Mouse (Mus musculus): ENCODE data around the gene Gm13271.
"Not testable (repeated sequence)": the region's sequence is repeated elsewhere in the genome, so short reads cannot be mapped to it uniquely, and the experiment has no call there.

Gm13271 gene

DNA sequence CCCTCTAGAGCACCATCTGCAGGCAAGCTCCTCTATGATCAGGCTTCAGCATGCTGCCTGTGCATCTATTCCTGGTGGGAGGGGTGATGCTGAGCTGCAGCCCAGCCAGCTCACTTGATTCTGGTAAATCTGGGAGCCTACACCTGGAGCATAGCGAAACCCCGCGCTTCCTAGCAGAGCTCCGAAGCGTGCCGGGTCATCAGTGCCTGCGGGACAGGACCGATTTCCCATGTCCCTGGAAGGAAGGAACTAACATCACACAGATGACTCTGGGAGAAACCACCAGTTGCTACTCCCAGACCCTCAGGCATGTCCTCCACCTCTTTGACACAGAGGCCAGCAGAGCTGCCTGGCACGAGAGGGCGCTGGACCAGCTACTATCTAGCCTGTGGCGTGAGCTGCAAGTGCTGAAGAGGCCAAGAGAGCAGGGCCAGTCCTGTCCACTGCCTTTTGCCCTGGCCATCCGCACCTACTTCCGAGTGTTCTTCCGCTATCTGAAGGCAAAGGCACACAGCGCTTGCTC, at the start of gene Gm13271:
TSS of gene Gm13271 (plus strand) at position 51 of the 523 bp plus-strand sequence.
- peak; percentile 66 for DNase-seq

DNA sequence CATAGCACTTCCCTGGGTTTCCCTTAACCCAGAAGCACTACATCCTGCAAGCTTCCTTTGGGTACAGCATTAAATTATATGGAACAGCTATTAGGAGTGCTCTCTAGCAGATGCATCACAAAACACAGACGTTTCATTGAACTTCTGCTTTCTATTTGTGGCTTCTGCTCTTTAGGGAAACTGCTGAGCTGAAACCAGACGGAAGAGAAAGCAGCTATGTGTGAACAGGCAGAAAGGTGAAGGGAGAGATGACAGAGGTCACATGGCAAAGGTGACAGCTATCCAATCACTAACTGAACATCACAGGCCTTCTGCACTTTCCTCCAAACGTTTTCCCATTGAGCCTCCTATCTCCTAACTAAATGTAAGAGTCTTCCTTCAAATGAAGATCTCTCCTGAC, 48.7 kb upstream of the Gm13271 start:
- DNase-seq = no peak

DNA sequence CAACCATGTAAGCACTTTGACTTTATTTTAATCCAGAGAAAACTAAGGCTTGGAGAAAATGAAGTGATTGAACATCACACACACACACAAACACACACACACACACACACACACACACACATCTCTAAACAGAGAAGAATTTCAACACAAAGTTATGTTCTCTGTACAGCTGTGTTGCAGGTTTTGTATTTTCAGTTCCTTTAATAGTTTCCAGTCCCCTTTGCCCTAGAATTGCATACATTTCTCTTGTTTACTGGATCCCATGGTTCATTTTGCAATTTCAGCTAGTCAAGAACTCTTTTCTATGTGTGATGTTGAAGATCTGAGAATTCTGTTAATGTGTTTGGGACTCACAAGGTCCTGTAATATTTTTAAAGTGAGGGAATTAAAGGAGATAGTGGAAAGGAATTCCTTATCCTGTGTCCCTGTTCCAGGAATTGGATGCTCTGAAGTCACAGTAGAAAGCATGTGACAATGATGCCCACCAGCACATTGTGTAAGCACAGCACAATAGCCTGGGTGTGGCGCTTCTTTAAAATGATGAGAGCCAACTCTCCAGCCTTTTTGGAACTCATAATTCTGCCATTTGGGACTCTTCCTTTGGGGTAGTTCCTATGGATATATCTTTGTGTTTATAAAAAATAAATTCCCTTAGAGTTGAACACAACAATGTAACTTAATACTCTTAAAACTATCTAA, 47.4 kb upstream of the Gm13271 start:
- DNase-seq = no peak

DNA sequence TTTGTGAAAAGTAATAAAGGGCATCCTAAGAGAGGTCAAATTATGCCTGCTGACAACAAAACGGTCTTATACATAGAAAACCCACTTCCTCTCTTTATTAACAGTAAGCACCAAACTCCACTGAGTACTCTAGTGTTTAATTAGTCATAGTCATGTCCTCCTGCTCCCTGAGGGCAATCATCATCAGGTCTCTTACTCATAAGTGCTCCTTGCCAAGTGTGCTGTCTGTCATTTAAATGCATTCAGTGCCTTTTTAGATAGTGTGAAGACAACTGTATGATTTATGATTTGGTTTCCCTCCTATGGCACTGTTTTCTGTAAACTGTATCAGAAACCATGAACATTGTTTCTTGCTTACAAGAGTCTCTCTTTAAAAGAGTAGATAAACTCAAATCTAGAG, 40.4 kb upstream of the Gm13271 start:
- DNase-seq = no peak

DNA sequence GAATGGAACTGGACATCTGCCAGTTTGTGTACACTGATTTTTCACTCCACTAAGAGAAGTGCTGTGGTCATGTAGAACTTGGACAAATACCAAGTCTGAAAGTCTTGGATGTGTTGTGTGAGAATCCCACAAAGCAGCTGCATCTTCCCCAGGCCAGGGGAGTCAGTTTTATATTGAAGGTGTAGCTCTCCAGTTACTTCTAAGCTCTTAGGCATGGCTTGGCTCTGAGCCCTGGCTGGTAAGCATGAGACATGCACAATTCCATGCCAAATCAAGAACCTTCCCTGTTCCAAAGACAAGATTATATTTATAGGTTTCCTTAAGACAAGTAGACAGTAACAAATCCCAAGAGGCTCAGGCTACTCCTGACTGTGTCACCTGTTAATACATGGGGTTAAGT, 39.6 kb upstream of the Gm13271 start:
- no peak for DNase-seq

DNA sequence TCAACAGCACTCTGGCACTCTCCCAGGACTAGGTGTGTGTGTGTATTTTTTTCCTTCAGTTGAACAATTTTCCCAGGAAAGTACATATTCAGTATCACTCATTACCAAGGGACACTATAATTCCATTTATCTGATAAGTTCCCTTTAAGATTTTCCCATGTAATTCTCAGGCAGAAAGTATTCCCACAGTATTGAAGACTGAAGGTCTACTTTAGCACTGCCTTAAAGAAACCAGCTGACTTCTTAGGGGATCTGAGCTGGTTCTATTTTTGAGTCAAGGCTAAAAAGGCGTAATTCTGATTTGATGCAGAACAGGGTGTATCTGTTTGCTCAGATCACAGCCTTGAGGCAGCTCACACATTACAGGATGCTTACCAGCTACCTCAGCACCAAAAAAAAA, 36.0 kb upstream of the Gm13271 start:
- no peak for DNase-seq

DNA sequence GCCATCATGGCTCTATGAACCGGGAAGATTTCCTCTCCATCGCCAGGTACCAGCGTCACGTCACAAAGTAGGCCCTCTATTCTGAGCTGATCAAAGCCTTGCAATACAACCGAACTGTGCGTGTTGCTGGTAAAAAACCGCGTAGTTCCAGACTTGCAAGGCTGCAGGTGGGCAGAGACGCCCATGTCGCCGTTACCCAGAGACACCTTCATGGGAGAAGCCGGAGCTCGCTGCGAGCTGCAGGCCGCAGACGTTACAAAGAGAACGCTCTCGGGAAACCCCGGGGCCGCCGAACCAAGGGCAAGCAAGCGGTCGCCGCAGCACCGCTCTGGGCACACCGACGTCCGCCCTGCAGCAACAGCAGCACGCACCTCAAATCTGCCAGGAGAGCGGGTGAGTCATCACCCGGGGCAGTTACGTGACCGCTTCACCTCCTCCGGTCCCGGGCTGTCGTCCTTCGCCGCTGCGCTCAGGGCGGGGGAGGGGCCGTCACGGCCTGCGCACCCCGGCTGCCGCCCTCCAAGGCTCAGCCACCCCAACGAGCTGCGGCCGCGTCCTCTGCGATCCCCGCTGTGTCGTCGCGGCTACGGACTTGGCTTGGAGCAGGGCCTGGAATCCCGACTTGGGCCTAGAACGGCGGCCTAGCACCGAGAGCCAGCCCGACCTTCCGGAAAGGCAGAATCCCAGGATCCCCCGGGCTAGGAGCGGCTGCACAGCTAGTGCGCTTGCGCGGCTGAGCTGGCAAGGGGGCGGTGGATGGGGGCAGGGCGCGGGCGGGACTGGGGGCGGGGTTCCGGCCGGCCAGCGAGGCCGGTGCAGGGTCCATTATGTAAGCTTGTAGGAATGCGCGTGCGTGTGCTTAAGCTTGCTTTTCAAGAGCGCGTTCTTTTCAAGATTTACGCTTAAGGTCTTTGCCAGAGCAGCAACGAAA, 32.6 kb upstream of the Gm13271 start, which contains the start of the genes Gm26566 and Klhl9:
TSS of gene Gm26566 (plus strand) at position 15 of the 931 bp plus-strand sequence.
TSS of gene Klhl9 (minus strand) at position 675 of the 931 bp plus-strand sequence.
- peak; percentile 96 for DNase-seq

DNA sequence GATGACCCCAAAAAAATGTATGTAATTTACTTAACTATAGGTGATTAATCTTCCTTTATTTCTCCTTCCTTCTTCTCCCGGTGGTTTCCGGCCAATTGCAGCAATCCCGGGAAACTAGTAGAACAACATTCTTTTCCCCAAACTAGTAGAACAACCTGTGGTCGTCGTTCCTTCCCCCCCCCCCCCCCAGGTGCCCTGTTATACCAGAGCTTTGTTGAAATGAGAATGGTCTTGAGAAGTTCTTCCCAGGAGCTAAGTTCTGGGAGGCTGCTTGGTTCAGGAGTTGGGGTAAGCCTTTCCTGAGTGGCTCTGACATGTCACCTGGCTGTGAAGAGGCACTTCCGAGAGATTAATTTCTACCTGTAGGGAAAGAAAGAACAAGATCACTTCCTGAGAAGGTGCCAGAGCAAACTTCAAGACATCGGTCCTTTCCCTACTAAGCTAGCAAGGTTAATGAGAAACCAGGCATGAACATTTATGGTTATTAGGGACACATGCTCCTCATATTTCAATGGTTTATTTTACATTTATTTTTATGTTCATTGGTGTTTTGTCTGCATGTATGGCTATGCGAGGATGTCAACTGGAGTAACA, 31.1 kb upstream of the Gm13271 start:
- DNase-seq = no peak

DNA sequence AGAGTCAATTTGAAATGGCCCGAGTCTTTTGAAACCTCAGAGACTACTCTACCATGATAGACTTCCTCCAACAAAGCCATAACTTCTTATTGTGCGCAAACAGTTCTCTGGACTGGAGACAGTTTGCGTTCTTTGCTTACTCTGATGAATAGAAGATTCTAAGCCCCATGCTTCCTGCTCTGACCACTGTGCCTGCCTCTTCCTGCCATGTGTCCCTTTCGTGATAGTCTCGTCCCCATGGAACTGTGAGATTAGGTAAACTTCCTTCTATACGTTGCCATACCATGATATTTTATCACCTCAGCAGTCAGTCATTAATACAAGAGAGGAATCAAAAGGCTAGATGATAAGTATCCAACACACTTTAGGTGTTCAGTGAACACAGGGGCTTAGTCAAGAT, 27.9 kb upstream of the Gm13271 start:
- no peak for DNase-seq

DNA sequence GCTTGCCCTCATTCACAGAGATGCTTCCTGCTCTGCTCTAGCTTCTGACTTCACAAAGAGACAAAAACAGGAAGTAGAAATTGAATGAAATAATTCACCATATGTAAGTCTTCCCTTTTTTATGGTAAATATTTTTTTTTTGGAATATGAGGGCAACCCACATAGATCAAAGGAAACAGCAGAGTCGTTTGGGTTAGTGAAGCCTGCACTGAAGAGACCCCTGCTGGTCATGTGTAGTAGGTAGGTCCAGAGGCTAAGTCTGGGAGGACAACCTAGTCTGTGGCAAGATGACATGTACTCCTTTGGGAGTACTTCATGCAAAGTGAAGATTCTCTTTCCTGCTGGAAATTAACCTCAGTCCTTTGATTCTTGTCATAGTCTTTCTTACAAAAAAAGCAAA, 27.3 kb upstream of the Gm13271 start:
- peak; percentile 71 for DNase-seq

DNA sequence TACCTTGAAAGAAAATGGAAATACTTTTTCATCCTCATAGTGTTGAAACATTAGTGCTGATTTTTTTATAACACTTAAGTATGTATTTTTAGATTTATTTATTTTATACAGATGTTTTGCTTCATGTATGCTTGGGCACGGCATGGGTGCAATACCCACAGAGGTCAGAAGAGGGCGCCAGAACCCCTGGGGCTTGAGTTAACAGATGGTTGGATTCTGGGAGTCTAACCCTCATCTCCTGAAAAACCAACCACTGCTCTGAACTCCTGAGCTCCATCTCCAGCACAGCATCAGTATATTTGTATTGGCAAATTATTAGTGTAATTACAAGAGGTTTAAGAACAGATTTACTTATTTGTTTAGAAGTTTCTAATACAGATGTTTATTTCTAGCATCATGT, 16.2 kb upstream of the Gm13271 start:
- DNase-seq = peak; percentile 85

DNA sequence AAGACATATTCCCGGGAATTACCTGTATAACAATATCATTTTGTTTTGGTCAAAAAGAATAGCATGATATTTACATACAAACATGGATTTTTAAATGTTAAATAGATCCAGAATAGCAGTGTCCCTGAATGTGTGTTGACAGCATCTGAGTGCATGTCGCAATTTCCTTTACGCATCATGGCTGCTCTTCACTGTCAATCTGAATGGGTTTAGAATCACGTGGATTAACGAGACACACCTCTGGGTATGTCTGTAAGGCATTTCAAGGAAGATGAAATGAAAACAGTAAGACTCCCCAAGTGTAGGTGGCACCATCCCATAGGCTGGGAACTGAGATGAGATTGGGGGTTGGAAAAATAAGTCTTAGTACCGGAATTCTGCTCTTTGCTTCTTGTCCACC, 15.6 kb upstream of the Gm13271 start:
- no peak for DNase-seq

DNA sequence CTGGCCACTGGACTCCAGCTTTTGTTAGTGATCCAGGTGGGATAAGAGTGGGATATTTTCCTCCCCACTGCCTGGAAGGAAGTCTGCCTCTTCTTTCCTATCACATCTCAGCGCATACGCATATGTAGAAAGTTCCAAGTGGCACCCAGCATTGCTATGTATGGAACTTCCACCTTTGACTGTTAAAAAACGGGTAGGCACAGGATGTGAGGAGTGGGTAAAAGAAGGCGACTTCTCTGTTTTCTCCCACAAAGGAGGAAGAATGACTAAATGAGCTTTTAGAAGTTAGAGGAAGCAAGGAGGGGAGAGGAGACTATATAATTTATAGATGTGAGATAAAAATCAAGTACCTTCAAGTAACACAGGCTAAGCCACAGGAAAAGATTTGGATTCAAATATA, 13.2 kb upstream of the Gm13271 start:
- no peak for DNase-seq

DNA sequence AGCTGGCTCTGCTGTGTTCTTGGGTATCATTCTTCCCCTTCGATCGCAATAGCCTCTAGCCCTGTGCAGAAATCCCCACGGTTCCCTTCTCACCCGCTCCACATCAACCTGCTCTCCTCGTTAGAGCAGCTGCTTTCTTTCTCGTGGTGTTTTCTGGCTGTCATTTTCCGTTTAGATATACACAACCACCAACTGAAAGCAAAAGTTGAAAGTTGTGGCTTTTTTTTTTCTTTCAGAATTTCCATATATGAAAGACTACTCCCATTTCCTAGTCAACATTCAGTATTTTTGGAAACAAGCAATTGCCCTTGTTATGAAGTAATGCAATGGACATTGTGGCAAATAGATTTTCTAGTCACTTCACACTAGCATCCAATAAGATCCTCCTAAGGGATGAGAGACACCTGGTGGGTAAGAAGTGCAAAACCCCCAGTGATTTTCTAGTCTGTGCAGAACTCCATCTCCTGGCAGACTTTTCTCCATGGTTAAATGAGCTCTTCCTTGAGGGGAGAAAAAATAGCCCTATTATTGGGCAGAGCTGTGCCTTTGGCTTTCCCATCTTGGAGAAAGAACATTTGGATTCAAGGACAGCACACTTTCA, 11.8 kb upstream of the Gm13271 start:
- no peak for DNase-seq

DNA sequence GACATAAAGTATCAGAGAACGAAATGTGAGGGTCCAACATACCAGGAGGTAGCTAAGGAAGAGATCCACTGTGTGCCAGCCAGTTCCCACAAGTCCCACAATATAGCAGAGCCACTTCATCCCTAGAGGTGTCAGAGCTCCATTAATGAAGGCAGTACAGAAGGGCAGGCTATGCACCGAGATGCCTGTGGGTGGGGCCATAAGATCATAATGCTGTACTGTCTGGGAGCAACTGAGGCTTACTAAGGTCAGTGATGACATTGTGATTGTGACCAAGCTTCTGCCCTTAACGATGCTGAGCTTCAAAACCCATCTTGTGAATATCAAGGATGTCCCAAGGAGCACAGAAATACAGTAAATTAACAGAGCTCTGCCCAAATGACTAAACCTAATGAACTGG, 10.5 kb upstream of the Gm13271 start:
- DNase-seq = no peak

DNA sequence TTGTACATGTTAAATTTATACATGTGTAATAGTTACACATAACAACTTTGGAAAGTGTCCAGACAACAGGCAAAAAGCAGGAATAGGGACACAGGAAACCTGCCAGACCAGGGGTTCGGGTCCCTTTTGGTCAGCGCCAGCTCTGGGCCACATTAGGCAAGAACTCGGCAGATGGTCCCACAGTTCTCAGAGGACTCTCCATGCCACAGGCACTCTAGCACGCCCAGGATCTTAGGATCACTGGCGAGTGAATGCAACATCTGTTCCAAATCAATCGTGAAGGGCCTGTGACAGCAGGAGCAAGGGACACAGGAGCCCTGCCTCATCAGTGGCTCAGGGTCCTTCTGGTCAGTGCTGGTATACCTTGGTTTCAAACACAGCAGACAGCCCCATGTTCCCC, 4.7 kb upstream of the Gm13271 start:
- no peak for DNase-seq

DNA sequence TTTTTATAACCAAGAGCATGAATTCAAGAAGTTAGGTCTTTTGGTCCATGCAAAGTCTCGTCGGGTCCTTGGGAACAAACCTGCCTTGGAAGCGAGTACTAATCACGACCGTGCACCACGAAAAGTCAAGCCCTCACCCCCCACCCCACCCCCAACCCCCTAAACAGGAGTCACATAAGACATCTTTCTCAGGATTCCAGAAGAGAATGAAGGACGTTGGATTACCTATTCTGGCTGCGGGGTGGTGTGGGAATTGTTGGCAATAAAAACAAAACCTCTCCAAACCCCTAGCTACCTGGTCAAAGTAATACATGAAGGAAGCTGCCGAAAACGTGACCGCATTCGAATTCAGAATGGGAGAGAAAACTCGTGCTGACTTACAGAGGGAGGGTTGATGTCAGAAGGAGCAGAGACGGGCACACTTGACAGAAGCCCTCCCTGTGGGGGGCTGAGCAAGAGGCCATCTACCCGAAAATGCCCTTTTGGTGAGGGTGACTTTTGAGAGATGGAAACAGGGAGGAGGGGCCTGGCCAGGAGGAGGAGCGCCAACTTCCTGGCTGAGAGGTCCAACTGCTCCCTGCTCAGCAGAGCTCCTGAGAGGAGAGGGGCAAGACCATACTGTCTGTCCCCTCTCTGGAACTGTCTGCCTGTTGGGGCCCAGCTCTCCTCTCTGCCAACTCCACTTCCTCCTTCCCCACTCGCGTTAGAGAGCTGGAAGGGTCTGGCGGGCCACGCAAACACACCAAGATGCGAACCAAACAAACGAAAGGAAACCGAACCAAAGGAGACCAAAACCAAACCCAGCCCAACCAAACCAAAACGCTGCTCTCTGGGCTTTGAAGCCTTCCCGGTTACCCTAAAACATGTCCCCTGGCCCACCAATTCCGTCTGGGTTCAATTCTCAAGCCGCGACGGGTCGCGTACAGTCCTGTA, 2.2 kb downstream of the Gm13271 start:
- DNase-seq = not testable (repeated sequence)

DNA sequence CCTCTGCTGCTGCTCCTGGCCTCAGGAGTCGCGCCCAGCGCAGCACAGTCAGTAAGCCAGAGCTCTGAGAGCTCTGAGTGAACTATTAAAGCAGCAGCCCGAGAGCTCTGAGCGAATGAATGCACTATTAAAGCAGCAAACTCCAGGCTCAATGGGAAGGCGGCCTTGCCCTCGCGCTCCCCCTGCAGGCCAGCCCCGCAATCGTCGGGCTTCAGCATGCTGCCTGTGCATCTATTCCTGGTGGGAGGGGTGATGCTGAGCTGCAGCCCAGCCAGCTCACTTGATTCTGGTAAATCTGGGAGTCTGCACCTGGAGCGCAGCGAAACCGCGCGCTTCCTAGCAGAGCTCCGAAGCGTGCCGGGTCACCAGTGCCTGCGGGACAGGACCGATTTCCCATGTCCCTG, 3.0 kb downstream of the Gm13271 start:
- peak; percentile 90 for DNase-seq

DNA sequence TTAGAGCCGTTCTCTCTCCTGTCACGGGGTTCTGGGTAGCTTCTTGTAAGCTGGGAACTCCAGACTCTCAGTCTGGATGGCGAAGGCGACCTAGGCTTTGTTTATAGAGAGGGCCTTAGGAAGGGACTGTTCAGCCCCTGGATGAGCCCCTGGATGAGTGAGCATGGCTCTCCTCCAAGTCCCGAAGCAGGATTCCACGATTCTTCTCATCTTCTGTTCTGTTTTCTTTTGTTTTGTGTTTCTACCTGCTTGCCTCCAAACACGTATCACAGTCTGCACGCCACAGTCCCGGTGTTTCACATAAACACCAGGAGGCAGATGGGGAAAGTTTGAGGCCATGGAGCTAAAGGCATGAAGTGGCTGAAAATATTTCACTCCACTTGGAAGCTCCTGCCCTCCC, 4.1 kb downstream of the Gm13271 start:
- not testable (repeated sequence) for DNase-seq

DNA sequence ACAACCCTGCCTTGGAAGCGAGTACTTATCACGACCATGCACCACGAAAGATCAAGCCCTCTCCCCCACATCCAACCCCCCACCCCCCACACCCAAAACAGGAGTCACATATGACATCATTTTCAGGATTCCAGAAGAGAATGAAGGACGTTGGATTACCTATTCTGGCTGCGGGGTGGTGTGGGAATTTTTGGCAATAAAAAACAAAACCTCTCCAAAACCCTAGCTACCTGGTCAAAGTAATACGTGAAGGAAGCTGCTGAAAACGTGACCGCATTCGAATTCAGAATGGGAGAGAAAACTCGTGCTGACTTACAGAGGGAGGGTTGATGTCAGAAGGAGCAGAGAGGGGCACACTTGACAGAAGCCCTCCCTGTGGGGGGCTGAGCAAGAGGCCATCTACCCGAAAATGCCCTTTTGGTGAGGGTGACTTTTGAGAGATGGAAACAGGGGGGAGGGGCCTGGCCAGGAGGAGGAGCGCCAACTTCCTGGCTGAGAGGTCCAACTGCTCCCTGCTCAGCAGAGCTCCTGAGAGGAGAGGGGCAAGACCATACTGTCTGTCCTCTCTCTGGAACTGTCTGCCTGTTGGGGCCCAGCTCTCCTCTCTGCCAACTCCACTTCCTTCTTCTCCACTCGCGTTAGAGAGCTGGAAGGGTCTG, 5.1 kb downstream of the Gm13271 start, which contains the start of gene Gm13283:
TSS of gene Gm13283 (plus strand) at position 510 of the 659 bp plus-strand sequence.
- DNase-seq = peak; percentile 52

DNA sequence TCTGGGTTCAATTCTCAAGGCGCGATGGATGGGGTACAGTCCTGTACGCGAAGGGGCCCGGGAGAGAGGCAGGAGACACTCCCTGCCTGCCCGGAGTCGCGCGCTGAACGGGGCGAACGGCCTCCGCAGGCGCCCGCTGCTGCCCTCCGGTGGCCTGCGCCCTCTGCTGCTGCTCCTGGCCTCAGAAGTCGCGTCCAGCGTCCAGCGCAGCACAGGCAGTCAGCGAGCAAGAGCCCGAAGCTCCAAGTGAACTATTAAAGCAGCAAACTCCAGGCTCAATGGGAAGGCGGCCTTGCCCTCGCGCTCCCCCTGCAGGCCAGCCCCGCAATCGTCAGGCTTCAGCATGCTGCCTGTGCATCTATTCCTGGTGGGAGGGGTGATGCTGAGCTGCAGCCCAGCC, 5.8 kb downstream of the Gm13271 start:
- peak; percentile 87 for DNase-seq

Data from kidney, postnatal 10 days (tissue).